In the genomic region with DNA sequence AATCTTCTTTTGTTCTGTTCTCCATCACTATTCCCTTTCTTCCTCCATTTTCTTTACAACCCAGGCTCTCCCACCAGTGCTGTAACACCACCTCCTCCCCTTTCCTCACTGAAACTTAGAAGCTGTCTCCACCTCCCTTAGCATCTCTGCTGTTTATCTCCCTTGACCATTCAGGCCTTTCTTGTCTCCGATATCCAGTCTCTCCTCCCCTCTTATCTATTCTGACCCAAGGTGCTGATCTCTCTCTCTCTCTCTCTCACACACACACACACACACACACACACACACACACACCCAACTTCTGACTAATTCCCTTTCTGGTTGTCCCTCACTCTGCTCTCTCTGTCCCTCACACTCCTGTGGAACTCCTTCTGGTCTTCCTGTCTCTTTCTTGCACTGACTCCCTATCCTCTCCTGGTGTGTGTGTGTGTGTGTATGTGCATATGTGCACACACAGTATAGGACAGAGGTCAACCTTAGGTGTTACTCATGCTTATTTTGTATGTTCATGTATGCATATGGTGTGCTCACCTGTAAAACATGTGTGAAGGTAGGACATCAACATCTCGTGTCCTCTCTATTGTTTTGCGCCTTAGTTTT, we compare ENCODE assay signal across 1 mouse cellular context.
TF ChIP-seq lines count a peak whose summit lies in the region.

No protein-coding gene starts in this region.

TF ChIP-seq in myocyte, 11 proteins besides CTCF, POLR2A, EP300 and RAD21 (continued from another document):
- TF ChIP-seq SRF (IDR thresholded peaks at IDR 0.05; ENCODE audit: control insufficient read depth, insufficient read length, low read depth) (no peak), TCF3 (IDR thresholded peaks at IDR 0.05; ENCODE audit: insufficient read length, low read depth) (no peak), MAX (IDR thresholded peaks at IDR 0.05; ENCODE audit: low read depth) (no peak), USF1 (IDR thresholded peaks at IDR 0.05; ENCODE audit: low read depth) (no peak), POLR2AphosphoS2 (IDR thresholded peaks at IDR 0.05; ENCODE audit: insufficient read length, low read depth) (no peak), CEBPB (IDR thresholded peaks at IDR 0.05; ENCODE audit: insufficient read depth, poor library complexity, severe bottlenecking) (no peak)
TF ChIP-seq in myocyte: peak in this region for 0.
